Comparison of ENCODE assay signal across 8 mouse cellular contexts in the genomic region with DNA sequence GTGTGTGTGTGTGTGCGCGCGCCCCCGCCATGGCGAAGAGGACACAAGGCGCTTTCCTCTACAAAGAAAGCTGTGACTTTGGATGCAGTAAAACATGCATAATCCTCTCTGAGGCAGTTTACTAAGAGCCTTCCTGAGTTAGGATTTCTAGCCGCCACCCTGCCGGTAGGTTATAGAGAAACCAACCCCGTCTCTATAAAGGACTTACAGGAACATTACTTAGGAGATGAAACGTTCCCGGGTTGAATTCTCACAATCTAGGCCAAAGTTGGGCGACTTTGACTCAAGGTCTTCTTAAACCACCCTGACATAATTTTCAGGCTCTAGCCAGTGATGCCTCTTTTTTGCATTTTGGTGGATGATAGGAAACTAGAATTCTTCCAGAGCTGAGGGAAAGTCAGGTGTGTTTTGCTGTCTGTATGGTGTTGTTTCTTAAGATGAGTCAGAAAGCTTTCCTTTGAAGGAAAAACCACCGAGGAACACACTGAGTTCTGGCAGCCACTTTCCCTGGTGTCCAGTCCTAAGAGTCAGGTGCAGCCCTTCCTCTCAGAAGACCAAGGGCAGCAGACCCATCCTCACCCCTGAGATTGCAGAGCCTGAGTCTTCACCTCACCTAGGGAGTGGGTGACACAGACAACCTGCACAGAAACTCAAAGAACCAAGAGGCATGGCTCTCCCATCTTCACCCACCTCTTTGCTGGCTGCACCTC. TPM values are rescaled to one million over a fixed set of nuclear protein-coding genes. Genes with fewer than 3 reads are reported as not detected.
A peak's percentile ranks its signal among the peaks of the same experiment; 100 is the strongest.
DNase-seq lines count a peak whose midpoint lies in the region; ATAC-seq and TF ChIP-seq lines count a peak whose summit lies in the region.

No protein-coding gene starts in this region.

- no peaks in the 10 kb centered on the region for H3K9me3 ChIP-seq in heart, embryonic 12.5 days (replicated peaks)
- H3K9me3 ChIP-seq in E14TG2a.4 (ENCODE audit: low read length): no peaks in the 10 kb centered on the region
- no peaks in the 10 kb centered on the region for H3K9me3 ChIP-seq in forebrain, embryonic 15.5 days
- H3K9me3 ChIP-seq in liver, embryonic 16.5 days (replicated peaks; ENCODE audit: control insufficient read depth, low read length): no peaks in the 10 kb centered on the region

- peak overlapping the region; percentile 97 for H3K4me2 ChIP-seq in heart, embryonic 12.5 days
- peak overlapping the region; percentile 95 for H3K4me2 ChIP-seq in forebrain, embryonic 15.5 days (replicated peaks)
- peak overlapping the region; percentile 86 for H3K4me2 ChIP-seq in liver, embryonic 16.5 days (ENCODE audit: low read depth, low read length)

- WGBS in heart, embryonic 12.5 days: 3% methylated on average over 12 of the region's 13 CpGs
- WGBS in forebrain, embryonic 15.5 days: 3% methylated on average over 13 of the region's 13 CpGs
- WGBS in liver, embryonic 16.5 days (ENCODE audit: insufficient replicate concordance): 3% methylated on average over 13 of the region's 13 CpGs

- no peak for DNase-seq in heart, postnatal 10 days
- DNase-seq in urinary bladder, postnatal 10 days (ENCODE audit: low spot score): no peak
- DNase-seq in urinary bladder, adult 2 months (ENCODE audit: low spot score): no peak
- no peak for DNase-seq in left cerebral cortex, postnatal 10 days (ENCODE audit: extremely low spot score in 1 of 2, low spot score in 2 of 2)

- H3K27ac ChIP-seq in heart, embryonic 12.5 days (ENCODE audit: poor library complexity, severe bottlenecking): peak overlapping the region; percentile 98
- peak overlapping the region; percentile 95 for H3K27ac ChIP-seq in forebrain, embryonic 15.5 days (replicated peaks)
- H3K27ac ChIP-seq in liver, embryonic 16.5 days (ENCODE audit: low read length): peak overlapping the region; percentile 98

- intact Hi-C loops in heart, postnatal 10 days (cut with DNase I): loop anchor here (2.0 kb wide), 1 partner anchor 24 kb away; the partner anchor contains the start of gene Elmsan1
- intact Hi-C loops in left cerebral cortex, postnatal 10 days (cut with DNase I): no loop called here

- no peaks in the 10 kb centered on the region for H3K27me3 ChIP-seq in heart, embryonic 12.5 days (replicated peaks)
- H3K27me3 ChIP-seq in E14TG2a.4 (ENCODE audit: insufficient read depth, low read length): peaks cover 15% of the 10 kb centered on the region
- H3K27me3 ChIP-seq in forebrain, embryonic 15.5 days: no peaks in the 10 kb centered on the region
- H3K27me3 ChIP-seq in liver, embryonic 16.5 days (ENCODE audit: control insufficient read depth, insufficient read depth, low read depth, low read length): no peaks in the 10 kb centered on the region

- peak overlapping the region; percentile 82 for H3K4me3 ChIP-seq in heart, embryonic 12.5 days
- H3K4me3 ChIP-seq in E14TG2a.4 (replicated peaks; ENCODE audit: low read length): peak overlapping the region; percentile 55
- H3K4me3 ChIP-seq in forebrain, embryonic 15.5 days: peak overlapping the region; percentile 82
- peak overlapping the region; percentile 76 for H3K4me3 ChIP-seq in liver, embryonic 16.5 days (ENCODE audit: low read depth, low read length)

- no peaks in the 10 kb centered on the region for H3K36me3 ChIP-seq in heart, embryonic 12.5 days
- peaks cover 12% of the 10 kb centered on the region; the same call in 1 of the 2 replicates for H3K36me3 ChIP-seq in E14TG2a.4 (ENCODE audit: insufficient read depth, low read length)
- no peaks in the 10 kb centered on the region for H3K36me3 ChIP-seq in forebrain, embryonic 15.5 days
- H3K36me3 ChIP-seq in liver, embryonic 16.5 days (ENCODE audit: control insufficient read depth, insufficient read depth): no peaks in the 10 kb centered on the region

- no peak for TF ChIP-seq CTCF in E14TG2a.4 (conservative IDR thresholded peaks at IDR 0.05; ENCODE audit: low read length)

- peaks cover 76% of the 10 kb centered on the region for H3K4me1 ChIP-seq in heart, embryonic 12.5 days (replicated peaks)
- H3K4me1 ChIP-seq in E14TG2a.4 (replicated peaks; ENCODE audit: low read depth, low read length): peaks cover 83% of the 10 kb centered on the region
- peaks cover 41% of the 10 kb centered on the region for H3K4me1 ChIP-seq in forebrain, embryonic 15.5 days
- H3K4me1 ChIP-seq in liver, embryonic 16.5 days (ENCODE audit: control insufficient read depth, low read depth, low read length): peaks cover 67% of the 10 kb centered on the region

- ATAC-seq in heart, embryonic 12.5 days (ENCODE audit: insufficient number of reproducible peaks, low FRiP score): no peak
- ATAC-seq in forebrain, embryonic 15.5 days (replicated peaks): no peak
- ATAC-seq in liver, embryonic 16.5 days (ENCODE audit: low read depth): no peak

- H3K9ac ChIP-seq in heart, embryonic 12.5 days: peak overlapping the region; percentile 37; the same call in 1 of the 2 replicates
- H3K9ac ChIP-seq in forebrain, embryonic 15.5 days (replicated peaks): peak overlapping the region; percentile 85
- H3K9ac ChIP-seq in liver, embryonic 16.5 days (ENCODE audit: low read depth, low read length): peak overlapping the region; percentile 97

RNA-seq across cellular contexts. Expression of gene Elmsan1, which starts 24.1 kb away (rescaled TPM):
- polyA plus RNA-seq in heart, embryonic 12.5 days (2016; fragmentation: Nextera tagmentation; extraction: Ambion mirVana): 8.7 and 10.6 TPM in 2 replicates
- total RNA-seq in heart, postnatal 10 days (2021): 10 to 100 TPM; 19.5 to 20.3 TPM
- 4.3 and 5.0 TPM in 2 replicates for polyA plus RNA-seq in forebrain, embryonic 15.5 days (2015; fragmentation: Nextera tagmentation; extraction: Ambion mirVana)
- polyA plus RNA-seq in liver, embryonic 16.5 days (2015; fragmentation: Nextera tagmentation; extraction: Ambion mirVana): 6.9 and 7.8 TPM in 2 replicates
- polyA plus RNA-seq in urinary bladder, adult 2 months (2012; rRNA removed): 11.9 and 16.0 TPM in 2 replicates
- 10 to 100 TPM; 12.3 to 13.5 TPM for total RNA-seq in left cerebral cortex, postnatal 10 days (2021)

RNA-seq across cellular contexts. Expression of gene Pnma1, which starts 46.3 kb away (rescaled TPM):
- polyA plus RNA-seq in heart, embryonic 12.5 days (2016; fragmentation: Nextera tagmentation; extraction: Ambion mirVana): 0.40 and 0.68 TPM in 2 replicates
- total RNA-seq in heart, postnatal 10 days (2021): under 1 TPM; 0.35 to 0.43 TPM
- polyA plus RNA-seq in forebrain, embryonic 15.5 days (2015; fragmentation: Nextera tagmentation; extraction: Ambion mirVana): 6.0 and 6.5 TPM in 2 replicates
- polyA plus RNA-seq in liver, embryonic 16.5 days (2015; fragmentation: Nextera tagmentation; extraction: Ambion mirVana): 0.12 and 0.14 TPM in 2 replicates
- 0.19 and 0.34 TPM in 2 replicates for polyA plus RNA-seq in urinary bladder, adult 2 months (2012; rRNA removed)
- total RNA-seq in left cerebral cortex, postnatal 10 days (2021): 1 to 10 TPM; 7.0 to 8.5 TPM

Comparison
In these comparisons a context has a peak if more than half of its experiments do, and no peak if none do; other contexts are left out.
1. H3K9ac ChIP-seq: peak in every context shown above with its lines; median percentile 97 in liver, embryonic 16.5 days; 85 in forebrain, embryonic 15.5 days; 37 in heart, embryonic 12.5 days.